Mouse (Mus musculus) embryonic fibroblast, embryonic 13.5 days (primary cell): ENCODE data around the gene Zfp846. TPM values are rescaled to one million over a fixed set of nuclear protein-coding genes. Genes with fewer than 3 reads are reported as not detected.

ENCODE experiments used
- H3K27ac ChIP-seq: 2 replicates; pipeline ENCODE4 v1.5.1; 2012; ENCODE audit warnings: low read length, control low read depth, inconsistent platforms; ENCODE audit not compliant: insufficient read depth
- H3K4me1 ChIP-seq: 2 replicates; pipeline ENCODE4 v1.6.1; 2011; ENCODE audit warnings: low read length; ENCODE audit not compliant: control insufficient read depth, insufficient read depth
- H3K4me3 ChIP-seq: 2 replicates; pipeline ENCODE4 v1.5.1; 2011; ENCODE audit warnings: mild to moderate bottlenecking, control low read depth, low read length; ENCODE audit not compliant: insufficient read depth
- CTCF ChIP-seq: IDR thresholded peaks from 2 replicates; pipeline ENCODE4 v1.5.1; 2011; ENCODE audit warnings: mild to moderate bottlenecking, control low read depth, low read length, moderate library complexity, borderline replicate concordance; ENCODE audit not compliant: insufficient read depth
- POLR2A ChIP-seq: IDR thresholded peaks from 2 replicates; pipeline ENCODE4 v1.6.1; 2011; ENCODE audit warnings: low read depth, mild to moderate bottlenecking, control low read depth, low read length, moderate library complexity
- polyA plus RNA-seq: library from polyadenylated mRNA; stranded (reverse); fragments of >200 nt; gene quantifications from 2 replicates; pipeline ENCODE4 v1.2.4, GENCODE M21; 2011; ENCODE audit warnings: low read depth; ENCODE audit not compliant: missing spikeins, insufficient read length

Gene Zfp846
- polyA plus RNA-seq, 1 experiment: 9.1 TPM

DNA sequence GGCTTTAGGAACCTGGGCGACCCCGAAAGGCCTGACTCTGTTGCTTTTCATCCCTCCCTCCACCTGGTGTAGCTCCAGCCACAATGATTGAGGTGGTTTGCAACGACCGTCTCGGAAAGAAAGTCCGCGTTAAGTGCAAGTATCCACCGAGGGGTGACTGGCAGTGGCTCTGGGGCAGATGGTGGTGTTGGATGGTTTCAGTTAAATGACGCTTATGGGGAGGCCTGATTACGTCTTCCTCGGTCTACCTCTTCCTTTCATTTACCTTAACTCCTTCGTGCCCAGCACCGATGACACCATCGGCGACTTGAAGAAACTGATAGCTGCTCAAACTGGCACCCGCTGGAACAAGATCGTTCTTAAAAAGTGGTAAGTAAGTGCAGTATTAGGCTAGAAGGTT lies 64.0 kb downstream of the Zfp846 start:
- H3K27ac ChIP-seq: peak overlapping the region; percentile 48; the same call in 1 of the 2 replicates

DNA sequence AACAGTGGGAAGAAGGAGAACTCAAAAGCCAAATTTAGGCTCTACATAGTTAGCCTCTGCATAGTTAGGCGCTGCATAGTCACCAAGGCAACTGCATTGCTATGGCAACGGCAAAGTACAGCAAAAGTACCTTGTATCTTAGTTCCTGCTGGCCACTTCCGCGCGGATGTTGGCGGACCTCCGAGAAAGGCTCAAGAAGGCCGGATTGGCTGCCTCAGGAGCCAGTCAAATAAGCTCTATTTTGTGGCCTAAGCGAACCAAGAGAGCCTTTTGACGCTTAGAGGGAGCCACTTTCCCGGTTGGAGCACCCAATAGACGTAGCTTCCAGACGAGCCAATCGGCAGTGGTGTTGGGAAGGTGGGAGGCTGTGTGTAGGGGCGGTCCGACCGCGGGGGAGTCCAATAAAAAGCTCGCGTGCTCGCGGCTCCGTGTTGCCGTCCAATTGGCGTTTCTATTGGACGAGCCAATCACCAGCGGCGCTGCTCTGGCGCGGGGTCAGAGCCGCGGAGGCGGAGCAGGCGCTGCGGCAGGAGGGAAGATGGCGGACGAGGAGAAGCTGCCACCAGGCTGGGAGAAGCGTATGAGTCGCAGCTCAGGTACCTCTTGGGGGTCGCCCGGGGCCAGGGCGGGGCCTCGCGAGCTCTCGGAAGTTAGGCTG lies 70.6 kb downstream of the Zfp846 start, which contains the start of gene Pin1:
Gene Pin1 (plus strand): TSS at position 494 of the 658 bp plus-strand sequence.
- no peak within 1 kb of the TSS for H3K27ac ChIP-seq
- H3K4me3 ChIP-seq: peak within 1 kb of the TSS; percentile 89
- peaks cover 6% of the 10 kb centered on the region; the same call in 1 of the 2 replicates for H3K4me1 ChIP-seq
- TF ChIP-seq POLR2A (peak; percentile 88), CTCF (no peak)

More for the DNA sequence above, 64.0 kb downstream of the Zfp846 start:
- TF ChIP-seq CTCF: no peak
- no peak for TF ChIP-seq POLR2A
- Histone ChIP-seq H3K4me1 (no peaks in the 10 kb centered on the region), H3K4me3 (peak overlapping the region; percentile 91)

- Histone ChIP-seq H3K4me1 (peaks cover 6% of the 10 kb centered on the region; the same call in 1 of the 2 replicates), H3K27ac (no peak overlapping the region), H3K4me3 (peak overlapping the region; percentile 89)
- TF ChIP-seq POLR2A: no peak
- TF ChIP-seq CTCF: no peak
These were observed 71.2 kb downstream of the Zfp846 start for GRCm38 (mm10) chr9:20652260-20652658.

GRCm38 (mm10) chr9:20653859-20654258 lies 72.8 kb downstream of the Zfp846 start:
- Histone ChIP-seq H3K4me1 (peaks cover 6% of the 10 kb centered on the region; the same call in 1 of the 2 replicates), H3K4me3 (peak overlapping the region; percentile 89; the same call in 1 of the 2 replicates), H3K27ac (no peak overlapping the region)
- TF ChIP-seq POLR2A (no peak), CTCF (no peak)

Other genes starting within 250 kb of the Zfp846 start
- gene Olfr18, start 245.2 kb upstream of the Zfp846 start, polyA plus RNA-seq: not detected in 2 replicates
- gene Zfp560, start 196.1 kb upstream of the Zfp846 start, polyA plus RNA-seq: 15.1 and 17.5 TPM in 2 replicates
- gene Zfp26, start 121.1 kb upstream of the Zfp846 start, polyA plus RNA-seq: 31.4 and 33.7 TPM in 2 replicates
- gene Zfp426, start 88.5 kb upstream of the Zfp846 start, polyA plus RNA-seq: 18.6 and 20.5 TPM in 2 replicates
- 74.5 and 108 TPM in 2 replicates for gene Zfp266, start 59.9 kb upstream of the Zfp846 start, polyA plus RNA-seq
- gene Ubl5, start 61.6 kb downstream of the Zfp846 start, polyA plus RNA-seq: 243 and 252 TPM in 2 replicates
- gene Fbxl12, start 63.5 kb downstream of the Zfp846 start, polyA plus RNA-seq: 18.3 and 18.9 TPM in 2 replicates
- gene Pin1, start 70.8 kb downstream of the Zfp846 start, polyA plus RNA-seq: 18.6 and 20.3 TPM in 2 replicates
- 3.6 and 6.5 TPM in 2 replicates for gene Olfm2, start 165.1 kb downstream of the Zfp846 start, polyA plus RNA-seq
- 68.7 and 71.7 TPM in 2 replicates for gene Col5a3, start 233.8 kb downstream of the Zfp846 start, polyA plus RNA-seq
- gene Rdh8, start 237.2 kb downstream of the Zfp846 start, polyA plus RNA-seq: not detected in 2 replicates